Mouse (Mus musculus) liver, embryonic 14.5 days (tissue): Measurements from ENCODE around the gene Olfr424.
A peak's percentile ranks its signal among the peaks of the same experiment; 100 is the strongest.

Source experiments
- CTCF ChIP-seq: IDR thresholded peaks from 2 replicates; pipeline ENCODE4 v1.5.1; 2016; ENCODE audit warnings: antibody characterized with exemption, low read depth, control low read depth
- EP300 ChIP-seq: IDR thresholded peaks from 2 replicates; pipeline ENCODE4 v1.6.1; 2016; ENCODE audit warnings: antibody characterized with exemption, low read depth

GRCm38 (mm10) chr1:174172605-174173004, 41.3 kb downstream of the Olfr424 start, which contains the start of gene Spta1:
- TF ChIP-seq CTCF (no peak), EP300 (peak; percentile 90)
